Mouse (Mus musculus): ENCODE measurements around the gene Gabbr2.

Gene Gabbr2

GRCm38 (mm10) chr4:46991016-46991958 lies at the start of gene Gabbr2:
Gene Gabbr2, minus strand, starts transcription at chr4:46991873.
- DNase-seq (ENCODE audit: low spot score in 2 of 2), result peak; percentile 73 to 78

GRCm38 (mm10) chr4:47039586-47039985 lies 47.9 kb upstream of the Gabbr2 start:
- no peak for DNase-seq (ENCODE audit: low spot score in 2 of 2)

GRCm38 (mm10) chr4:47037321-47037657 lies 45.6 kb upstream of the Gabbr2 start:
- DNase-seq (ENCODE audit: low spot score in 2 of 2), result peak in 1 of 2 experiments; percentile 72

GRCm38 (mm10) chr4:47036486-47037320 lies 45.0 kb upstream of the Gabbr2 start:
- DNase-seq (ENCODE audit: low spot score in 2 of 2), result no peak

- DNase-seq (ENCODE audit: low spot score in 2 of 2), result no peak
These were observed 43.9 kb upstream of the Gabbr2 start for GRCm38 (mm10) chr4:47035536-47035935.

GRCm38 (mm10) chr4:47032171-47032570 lies 40.5 kb upstream of the Gabbr2 start:
- no peak for DNase-seq (ENCODE audit: low spot score in 2 of 2)

- DNase-seq (ENCODE audit: low spot score in 2 of 2), result no peak
These were observed 37.1 kb upstream of the Gabbr2 start for GRCm38 (mm10) chr4:47028791-47029190.

GRCm38 (mm10) chr4:47023949-47024348 lies 32.3 kb upstream of the Gabbr2 start:
- DNase-seq (ENCODE audit: low spot score in 2 of 2), result no peak

GRCm38 (mm10) chr4:47022804-47023603 lies 31.3 kb upstream of the Gabbr2 start:
- DNase-seq (ENCODE audit: low spot score in 2 of 2), result no peak

GRCm38 (mm10) chr4:47020563-47020962 lies 28.9 kb upstream of the Gabbr2 start:
- DNase-seq (ENCODE audit: low spot score in 2 of 2), result peak in 1 of 2 experiments; percentile 41

GRCm38 (mm10) chr4:47015156-47015555 lies 23.5 kb upstream of the Gabbr2 start:
- DNase-seq (ENCODE audit: low spot score in 2 of 2), result no peak

- DNase-seq (ENCODE audit: low spot score in 2 of 2), result peak in 1 of 2 experiments; percentile 37
These were observed 20.8 kb upstream of the Gabbr2 start for GRCm38 (mm10) chr4:47012476-47012875.

GRCm38 (mm10) chr4:47010400-47011231 lies 18.9 kb upstream of the Gabbr2 start:
- peak; percentile 61 to 62 for DNase-seq (ENCODE audit: low spot score in 2 of 2)

- DNase-seq (ENCODE audit: low spot score in 2 of 2), result no peak
These were observed 9.1 kb upstream of the Gabbr2 start for GRCm38 (mm10) chr4:47000626-47001395.

GRCm38 (mm10) chr4:46997969-46998368 lies 6.3 kb upstream of the Gabbr2 start:
- DNase-seq (ENCODE audit: low spot score in 2 of 2), result no peak

- no peak for DNase-seq (ENCODE audit: low spot score in 2 of 2)
These were observed 1.3 kb upstream of the Gabbr2 start for GRCm38 (mm10) chr4:46992827-46993473.

GRCm38 (mm10) chr4:46991959-46992316 lies 265 bp upstream of the Gabbr2 start:
- DNase-seq (ENCODE audit: low spot score in 2 of 2), result no peak

- DNase-seq (ENCODE audit: low spot score in 2 of 2), result peak in 1 of 2 experiments; percentile 40
These were observed 1.2 kb downstream of the Gabbr2 start for GRCm38 (mm10) chr4:46990281-46991015.

- peak; percentile 34 to 76 for DNase-seq (ENCODE audit: low spot score in 2 of 2)
These were observed 1.8 kb downstream of the Gabbr2 start for GRCm38 (mm10) chr4:46989842-46990241.

Measured in frontal cortex, postnatal 10 days (tissue).